Mouse (Mus musculus) retina, adult 2 months (tissue): Measurements from ENCODE around the gene Paqr4.

Experiments used
- DNase-seq: peaks from one replicate; pipeline ENCODE4 v3.0.0-alpha.2; 2012; ENCODE audit warnings: low read depth, low spot score

Paqr4 gene

DNA sequence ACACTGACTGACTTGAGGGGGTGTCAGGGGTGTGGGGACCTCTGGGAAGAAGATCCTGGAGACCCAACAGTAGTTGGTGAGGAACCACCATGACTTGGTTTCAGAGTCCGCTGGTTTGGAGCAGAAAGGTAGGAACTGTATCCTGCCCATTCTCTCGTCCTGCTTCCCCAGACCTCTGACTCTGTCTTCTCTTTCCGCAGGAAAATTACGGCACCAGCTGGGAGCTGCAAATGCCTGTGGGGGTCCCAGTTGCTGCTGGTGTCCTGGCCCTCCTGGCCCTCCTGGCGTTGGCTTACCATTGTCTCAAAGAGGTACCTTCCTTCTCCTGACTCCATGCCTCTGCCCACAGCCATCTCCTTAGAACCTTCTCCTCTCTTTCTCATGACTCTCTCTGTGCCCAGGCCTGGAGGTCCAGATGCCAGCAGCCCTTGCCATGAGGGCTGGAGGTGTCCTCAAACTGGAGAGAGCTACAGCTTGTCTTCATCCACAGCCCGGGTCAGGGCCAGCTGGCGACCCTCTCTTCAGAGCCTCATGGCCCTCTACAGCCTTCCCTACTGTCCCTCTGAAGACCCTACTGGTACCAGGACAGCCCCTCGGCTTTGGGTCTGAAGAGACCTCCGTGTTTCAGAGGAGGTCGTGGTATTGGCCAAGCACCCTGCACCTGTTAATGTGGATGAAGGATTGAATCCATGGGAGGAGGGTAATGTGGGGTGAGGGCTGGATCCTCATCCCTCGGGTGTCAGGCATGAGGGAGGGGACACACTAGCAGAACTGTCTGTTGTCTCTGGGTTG, 8.9 kb upstream of the Paqr4 start:
- no peak for DNase-seq

DNA sequence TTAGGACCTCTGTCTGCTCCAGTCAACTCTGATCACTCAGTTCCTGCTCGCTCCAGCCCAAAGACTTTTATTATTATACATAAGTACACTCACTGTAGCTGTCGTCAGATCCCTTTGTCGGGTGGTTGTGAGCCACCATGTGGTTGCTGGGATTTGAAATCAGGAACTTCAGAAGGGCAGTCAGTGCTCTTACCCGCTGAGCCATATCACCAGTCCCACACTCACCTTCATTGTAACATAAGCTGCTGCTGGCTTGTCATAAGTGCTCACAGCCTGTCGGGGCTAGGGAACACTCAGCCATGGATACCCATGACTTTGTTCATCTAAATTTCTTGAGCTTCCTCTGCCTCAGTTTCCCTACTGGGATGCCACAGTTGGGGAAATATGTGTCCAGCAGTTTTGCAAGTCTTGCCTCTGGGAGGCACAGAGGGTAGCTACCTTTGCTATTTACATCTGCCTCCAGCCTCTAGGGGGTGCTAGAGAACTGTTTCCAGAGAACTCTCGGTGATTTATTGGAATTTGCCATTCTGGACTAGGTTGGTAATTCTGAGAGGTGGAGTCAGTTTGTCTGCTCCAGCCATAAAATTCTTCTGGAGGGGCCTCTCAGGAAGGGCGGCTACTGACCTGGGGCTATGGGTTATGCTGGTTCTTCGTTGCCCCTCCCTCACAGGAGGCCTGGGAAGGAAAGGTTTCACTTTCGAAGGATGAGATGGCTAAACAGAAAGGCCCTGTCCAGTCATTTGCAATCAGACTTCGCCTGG, 8.1 kb upstream of the Paqr4 start:
- no peak for DNase-seq

DNA sequence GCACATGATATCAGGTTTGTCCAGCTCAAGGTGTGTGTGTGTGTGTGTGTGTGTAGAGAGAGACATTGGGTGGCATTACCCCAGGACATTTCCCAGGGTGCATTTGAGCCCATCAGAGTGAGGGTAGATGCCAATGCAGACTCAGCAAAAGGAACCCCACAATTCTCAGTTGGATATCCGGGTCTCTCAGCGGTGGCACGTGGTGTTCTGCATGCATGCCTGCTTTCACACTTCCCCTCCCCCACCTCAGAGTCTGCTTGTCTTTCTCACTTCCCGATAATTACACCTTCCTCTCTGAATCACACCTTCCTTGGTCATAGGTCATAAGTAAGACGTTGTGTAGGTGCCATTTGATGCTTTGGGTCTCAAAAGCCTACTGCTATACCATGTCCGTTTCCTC, 7.4 kb upstream of the Paqr4 start:
- DNase-seq, result no peak

DNA sequence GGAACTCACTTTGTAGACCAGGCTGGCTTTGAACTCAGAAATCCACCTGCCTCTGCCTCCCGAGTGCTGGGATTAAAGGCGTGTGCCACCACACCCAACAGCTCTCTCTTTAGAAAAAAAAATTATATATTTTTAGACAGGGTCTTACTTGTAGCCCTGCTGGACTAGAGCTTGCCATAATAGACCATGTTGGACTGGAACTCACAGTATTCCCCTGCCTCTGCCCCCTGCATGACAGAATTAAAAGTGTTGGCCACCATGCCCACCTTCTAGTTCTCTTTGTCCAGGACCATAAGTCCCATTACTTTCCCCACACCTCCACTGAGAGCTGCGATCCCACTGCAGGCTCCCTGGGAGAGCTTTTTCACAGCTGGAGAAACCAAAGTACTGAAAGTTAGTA, 6.8 kb upstream of the Paqr4 start:
- DNase-seq, result no peak

DNA sequence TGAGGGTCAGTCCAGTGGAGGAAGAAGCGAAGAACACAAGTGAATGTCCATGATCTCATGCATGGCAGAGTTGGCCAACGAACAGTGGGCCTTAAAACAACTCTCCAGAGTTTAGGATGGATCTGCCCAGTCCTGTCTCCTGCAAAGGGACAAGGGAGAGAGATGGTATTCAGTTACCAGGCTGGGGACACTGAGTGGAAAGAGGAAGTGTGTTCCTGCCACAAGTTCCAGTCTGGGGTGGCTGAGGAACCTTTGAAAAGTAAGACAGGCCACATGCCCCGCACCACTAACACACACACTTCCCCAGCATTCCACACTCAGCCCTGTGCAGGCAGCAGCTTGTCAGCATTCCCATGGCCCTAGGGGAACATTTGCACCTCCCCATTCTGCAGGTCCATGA, 6.1 kb upstream of the Paqr4 start:
- no peak for DNase-seq

DNA sequence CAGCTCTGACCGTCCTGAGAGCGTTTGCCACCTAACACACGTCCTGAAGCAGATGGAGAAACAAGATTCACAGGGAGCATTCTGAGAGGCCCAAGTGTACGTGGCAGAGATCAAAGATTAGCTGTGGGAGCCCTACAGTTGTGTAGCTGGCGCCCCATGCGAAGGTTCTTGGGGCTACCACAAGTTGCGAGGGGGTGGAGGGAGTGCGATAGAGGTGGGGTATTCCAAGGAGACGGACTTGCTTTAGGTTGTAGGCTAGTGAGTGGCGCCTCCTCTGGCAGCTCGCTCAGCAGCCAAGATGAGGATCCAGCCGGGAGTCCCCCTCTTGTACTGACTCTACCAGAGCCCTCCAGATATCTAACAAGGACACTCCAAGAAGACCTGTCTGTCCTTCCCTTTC, 5.6 kb upstream of the Paqr4 start:
- DNase-seq, result no peak

DNA sequence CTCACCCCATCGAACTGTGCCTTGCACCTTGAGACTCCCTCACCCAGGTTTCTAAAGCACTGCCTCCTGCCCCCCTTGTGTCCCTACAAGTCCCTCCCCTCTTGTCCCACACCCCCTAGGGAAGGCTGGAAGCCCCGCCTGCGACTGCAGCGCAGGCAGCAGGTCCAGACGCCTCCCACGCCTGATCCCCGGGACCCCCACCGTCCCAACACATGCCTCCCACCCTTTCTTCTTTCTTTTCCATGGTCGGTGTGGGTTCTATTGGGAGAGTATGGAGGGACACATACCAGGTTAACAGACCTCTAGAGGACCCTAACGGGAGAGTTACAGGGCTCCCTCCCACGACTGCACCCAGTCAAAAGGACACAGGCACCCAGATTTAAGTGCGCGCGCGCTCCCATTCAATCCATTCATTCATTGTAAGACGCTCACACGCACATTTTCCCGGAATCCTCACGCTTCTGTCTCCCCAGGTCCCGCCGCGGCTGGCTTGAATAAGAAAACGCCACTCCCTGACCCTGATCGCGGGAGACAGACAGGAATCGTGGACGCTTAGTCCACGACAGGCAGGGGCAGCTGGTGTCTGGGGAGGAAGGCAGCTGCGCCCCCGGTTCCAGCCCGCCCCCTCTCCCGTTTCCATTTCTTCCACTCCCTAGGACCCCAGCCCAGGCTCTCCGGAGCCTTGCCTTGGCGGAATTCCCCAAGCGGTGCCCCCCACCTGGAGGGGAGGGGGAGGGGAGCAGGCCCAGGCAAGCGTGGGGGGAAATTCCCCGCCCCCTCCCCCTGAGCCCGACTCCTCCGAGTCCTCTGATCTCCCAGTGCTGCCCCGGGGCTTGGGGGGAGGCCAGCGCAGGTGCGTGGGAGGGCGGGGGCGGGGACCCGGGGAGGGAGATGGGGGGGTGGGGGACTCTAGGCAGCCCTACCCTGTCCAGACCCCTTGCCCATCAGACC, 4.9 kb upstream of the Paqr4 start, which contains the start of gene Kremen2:
Gene Kremen2, minus strand, starts transcription at position 533 of the 951 bp plus-strand sequence.
- DNase-seq, result no peak

DNA sequence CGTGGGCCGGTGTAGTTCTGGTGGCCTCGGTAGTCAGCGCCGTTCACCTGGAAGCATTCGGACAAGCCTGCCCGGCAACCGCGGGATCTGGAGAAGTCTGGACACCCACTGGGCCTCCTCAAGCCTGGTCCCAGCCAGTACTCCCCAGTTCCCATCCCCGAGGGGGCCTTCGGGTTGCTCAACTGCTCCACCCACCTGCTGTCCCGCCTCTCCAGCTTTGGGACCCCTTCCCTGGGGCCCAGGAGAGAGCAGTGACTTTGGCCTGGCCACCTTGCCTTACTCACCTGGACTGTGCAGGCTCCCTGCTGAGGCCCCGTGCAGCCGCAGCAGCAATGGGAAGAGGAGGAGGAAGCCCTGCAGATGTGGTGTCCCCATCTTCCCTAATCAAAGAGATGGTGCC, 4.0 kb upstream of the Paqr4 start:
- DNase-seq, result no peak

DNA sequence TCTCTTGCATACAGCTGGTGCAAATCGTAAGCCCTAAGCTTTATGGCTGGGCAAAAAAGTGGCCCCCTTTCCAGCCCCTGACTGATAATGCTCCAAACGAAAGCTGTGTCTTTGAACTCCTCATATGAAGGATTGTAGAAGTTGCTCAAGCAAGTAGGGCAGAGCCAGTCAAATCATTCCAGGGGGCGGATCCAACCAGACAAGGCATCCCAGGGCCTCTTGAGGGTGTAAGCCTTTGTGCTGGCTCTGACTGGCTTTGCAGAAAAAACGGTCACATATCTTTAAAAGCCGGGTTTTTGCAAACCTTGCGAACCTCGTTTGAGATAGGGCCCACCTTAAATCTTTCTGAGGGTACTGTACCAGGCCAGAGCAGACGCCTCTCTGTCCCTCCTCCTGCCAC, 3.4 kb upstream of the Paqr4 start:
- DNase-seq, result no peak

DNA sequence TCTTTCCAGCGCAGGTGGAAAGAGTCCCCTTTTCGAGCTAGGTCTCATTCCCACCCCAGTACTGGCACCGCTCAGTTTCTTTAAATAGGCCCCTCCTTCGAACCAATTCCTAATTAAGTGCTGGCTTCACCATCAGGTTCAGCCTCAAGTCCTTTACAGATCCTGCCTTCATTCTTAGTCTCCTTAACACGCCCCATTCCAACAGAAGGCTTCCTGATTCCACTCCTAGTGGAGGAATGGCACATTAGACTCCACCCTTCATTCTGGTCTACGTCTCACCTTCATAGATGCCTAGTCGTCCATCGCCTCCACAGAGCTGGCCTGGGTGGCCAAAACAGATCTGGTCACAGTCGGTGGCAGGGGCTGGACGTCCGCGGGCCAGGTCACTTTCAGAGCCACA, 2.3 kb upstream of the Paqr4 start:
- DNase-seq, result no peak

DNA sequence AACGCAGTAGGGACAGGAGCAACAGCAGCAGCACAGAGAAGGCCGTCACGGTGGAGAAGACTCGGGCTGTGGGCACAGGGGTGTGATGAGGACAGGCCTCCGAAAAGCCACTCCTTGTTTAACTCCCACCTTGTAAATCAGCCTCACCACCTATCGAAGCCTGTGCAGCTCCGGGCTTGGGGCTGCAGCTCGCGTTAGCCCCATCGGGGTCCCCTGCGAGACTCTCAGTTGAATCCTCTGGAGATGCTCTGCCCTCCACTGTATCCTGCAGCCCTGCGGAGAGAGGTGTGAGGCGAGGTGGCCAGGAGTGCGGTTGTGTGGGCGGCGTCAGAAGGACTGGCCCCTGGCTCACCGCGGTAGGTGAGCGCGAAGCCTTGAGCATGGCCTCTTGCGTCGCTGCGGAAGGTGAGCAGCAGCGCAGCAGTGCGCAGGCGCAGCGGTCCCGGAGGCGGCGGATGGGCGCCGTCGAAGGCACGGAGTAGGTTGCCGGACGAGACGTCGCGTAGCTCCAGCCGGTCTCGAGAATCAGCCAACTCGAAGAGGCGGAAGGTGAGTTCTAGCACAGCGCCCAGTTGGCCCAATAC, 1.6 kb upstream of the Paqr4 start:
- DNase-seq, result no peak

DNA sequence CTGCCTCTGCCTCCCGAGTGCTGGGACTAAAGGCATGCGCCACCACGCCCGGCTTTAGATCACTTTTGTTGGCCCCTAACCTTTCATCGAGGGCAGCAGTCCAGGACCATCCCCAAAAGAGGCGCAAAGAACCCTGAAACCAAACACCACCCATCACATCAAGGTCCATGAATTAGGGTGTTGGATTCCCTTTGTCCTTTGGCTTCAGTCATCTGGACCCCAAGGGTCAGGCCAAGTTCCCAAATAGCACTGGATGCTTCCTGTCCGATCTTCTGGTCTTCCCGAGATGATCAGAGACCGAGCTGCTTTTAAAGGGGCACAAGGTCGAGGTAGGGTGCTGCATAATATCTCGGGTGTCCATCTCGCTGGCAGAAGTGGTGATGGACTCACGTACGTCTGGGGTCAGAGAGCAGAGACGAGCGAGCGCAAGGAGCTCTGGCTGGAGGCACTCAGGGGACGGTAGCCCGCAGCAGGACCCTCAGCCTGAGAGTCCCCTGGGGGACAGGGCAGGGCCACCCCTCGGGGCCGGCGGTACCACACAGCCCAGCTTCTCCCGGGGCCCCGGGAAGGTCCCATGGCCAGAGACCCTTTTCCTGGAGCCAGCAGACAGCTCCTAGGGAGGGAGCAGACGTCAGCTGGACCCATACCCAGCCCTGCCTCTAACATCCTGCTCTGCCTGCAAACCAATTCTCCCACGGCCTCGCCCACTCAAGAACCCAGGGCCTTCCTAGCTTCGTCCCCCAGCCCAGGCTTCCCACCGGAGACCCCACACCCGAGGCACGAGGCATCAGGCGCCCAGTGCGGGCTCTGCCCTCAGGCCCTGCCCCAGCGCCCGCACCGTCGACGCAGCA, 917 bp upstream of the Paqr4 start:
- DNase-seq, result no peak

DNA sequence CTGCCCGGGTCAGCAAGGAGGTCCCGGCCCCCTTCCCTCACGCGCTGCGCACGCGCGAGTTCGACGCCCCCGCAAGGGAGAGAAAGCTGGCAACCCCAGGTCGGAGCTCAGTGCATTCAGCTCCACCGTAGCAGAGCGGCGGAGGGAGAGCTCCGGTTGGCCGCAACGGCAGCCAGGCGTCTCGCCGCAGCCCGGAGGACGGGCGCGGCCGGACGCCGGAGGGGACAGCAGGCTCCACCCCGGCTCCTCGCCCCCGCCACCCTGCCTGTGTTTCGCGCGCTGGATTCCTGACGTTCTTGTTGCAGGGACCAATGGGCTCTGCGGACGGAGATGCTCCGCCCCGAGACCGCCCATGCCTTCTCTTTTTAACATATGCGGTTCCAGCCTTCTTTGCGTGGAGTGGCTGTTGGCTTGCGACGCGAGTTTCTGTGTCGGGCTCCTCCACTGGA, 507 bp downstream of the Paqr4 start:
- peak; percentile 76 for DNase-seq

DNA sequence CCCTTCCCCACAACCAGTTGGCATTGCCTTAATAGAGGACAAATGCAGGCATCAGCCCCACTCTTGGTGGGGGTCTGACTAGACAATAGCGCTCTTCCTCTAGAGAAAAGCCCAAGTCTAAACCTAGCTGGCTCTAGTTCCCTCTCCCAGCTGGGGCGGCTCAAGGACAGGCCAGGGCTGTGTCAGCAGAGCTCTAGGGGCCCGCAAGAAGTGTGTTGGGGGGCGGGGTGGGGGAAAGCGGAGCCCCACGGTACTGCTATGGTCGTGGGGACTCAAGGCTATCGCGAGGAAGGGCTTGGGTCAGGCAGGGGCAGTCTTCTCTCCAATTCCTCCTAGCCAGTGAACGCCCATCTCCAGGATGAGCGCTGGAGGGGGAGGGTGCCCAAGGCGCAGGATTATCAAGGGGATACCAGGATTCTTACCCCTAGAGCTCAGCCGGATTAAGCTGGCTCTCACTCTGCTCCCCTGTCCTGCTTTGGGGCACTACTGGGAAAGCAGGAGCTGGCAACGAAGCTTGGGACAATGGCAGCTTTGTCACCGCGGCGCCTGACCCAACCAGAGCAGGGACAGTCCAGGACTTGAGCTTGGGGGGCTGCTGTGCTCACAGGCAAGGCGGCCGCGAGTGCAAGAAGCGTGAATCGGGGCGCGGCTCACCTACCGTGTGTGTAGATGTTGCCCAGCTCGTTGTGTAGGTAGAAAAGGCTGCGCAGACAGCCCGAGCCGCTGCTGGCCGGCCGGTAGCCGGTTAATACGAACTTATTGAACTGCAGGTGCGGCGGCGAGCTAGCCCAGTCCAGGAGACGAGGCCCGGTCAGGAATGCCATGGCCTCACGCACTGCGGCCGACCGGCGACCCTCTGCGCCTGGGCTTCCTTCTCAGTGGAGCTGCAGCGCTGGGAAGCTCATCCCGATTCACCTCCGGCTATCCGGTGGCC, 1.2 kb downstream of the Paqr4 start:
- peak; percentile 80 for DNase-seq

DNA sequence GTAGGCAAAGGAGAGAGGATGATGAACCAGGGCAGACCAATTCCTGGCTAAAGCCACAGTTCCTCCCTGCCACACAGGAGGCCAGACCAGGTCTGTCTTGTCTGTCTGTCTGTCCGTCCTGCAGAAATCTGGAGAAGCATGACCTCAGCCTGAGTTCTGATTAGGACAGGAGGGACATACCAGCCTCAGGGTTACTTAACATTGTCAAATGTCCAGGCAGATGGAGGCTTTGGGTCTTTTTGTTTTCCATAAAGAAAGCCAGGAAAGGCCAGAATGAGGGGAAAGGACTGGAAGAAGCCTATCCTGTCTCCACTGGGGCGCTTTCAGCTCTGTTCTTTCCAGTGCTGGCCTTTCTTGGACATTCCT, 1.8 kb downstream of the Paqr4 start:
- DNase-seq, result no peak

DNA sequence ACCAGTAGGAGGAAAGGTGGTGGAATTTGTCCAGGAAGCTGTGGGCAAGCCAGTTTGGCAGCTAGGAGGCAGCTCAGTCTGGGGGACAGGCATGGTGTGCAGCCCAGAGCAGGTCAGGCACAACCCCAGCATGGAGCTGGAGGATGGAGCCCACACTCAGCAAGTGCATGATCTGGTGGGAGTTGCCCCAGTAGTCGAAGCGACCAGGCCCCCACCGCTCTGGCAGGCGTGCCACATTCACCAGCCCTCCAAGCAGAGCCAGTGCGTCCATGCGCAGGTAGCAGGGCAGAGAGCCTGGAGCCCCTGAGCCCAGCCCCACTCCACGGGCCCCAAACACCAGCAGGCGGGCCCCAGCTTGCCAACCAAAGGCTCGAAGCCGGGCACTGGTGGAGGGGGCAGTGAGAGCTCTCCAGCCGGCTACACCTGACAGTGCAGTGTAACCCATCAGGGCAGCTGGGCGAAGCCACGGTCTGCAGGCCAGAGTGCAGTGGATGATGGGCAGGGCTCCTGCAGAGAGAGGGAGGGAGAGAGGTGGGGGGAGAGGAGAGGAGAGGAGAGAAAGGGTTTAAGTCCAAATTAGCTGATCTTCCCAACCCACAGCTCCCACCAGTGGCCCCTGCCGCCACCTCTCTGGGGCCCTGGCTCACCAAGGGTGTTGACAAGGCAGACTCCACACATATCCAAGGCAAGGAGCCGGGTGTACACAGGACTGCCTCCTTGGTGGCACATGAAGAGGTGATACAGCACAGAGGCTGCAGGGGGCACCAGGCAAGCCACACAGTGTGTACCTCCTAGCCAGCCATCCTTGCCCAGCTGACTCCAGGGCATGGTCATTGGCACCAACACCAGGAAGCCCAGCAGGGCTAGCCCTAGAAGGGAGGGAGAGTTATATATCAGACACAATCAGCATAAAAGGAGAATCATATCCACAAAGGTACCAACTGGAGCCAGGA, 2.9 kb downstream of the Paqr4 start:
- no peak for DNase-seq

DNA sequence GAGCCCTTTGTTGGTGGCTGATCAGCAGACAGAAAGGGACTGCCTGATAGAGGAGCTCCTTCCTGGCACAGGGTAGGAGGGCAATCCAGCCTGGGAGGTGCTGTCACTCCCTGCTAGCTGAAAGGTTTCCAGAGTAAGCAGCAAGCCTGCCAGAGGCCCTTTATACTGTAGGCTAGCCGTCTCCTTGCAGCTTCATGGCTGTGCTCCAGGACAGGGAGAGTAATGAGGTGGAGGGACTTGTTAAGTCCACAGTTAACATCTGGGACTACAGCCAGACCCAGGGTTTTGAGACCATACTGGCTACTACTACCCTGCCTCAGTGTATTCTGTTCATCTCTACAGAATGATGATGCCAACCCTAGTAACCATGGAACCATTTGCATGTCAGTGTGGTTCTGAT, 6.3 kb downstream of the Paqr4 start:
- DNase-seq, result no peak

DNA sequence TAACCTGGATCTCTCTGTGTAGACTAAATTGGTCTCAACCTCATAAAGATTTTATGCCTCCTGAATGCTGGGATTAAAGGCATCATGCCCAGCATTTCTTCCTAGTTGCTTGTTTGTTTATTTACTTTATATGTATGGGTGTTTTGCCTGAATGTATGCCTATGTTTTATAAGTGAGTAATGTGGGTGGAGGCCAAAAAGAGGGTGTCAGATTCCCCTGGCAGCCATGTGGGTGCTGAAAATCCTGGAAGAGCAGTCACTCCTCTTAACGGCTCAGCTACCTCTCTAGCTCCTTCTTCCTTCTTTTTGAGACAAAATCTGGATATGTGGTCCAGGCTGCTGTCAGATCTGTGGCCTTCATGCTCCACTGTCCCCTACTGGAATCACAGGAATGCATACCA, 10.2 kb downstream of the Paqr4 start:
- DNase-seq, result no peak
